Mouse (Mus musculus): ENCODE results near the gene Rpl23a. TPM values are rescaled to one million over a fixed set of nuclear protein-coding genes. Genes with fewer than 3 reads are reported as not detected.

Rpl23a gene
- 880 and 1,029 TPM in 2 replicates for polyA plus RNA-seq (2014; fragmentation: Nextera tagmentation; extraction: Ambion mirVana)

GRCm38 (mm10) chr11:78182961-78183844 is at the start of gene Rpl23a:
Gene Rpl23a, minus strand, starts transcription at chr11:78183584.
- Histone ChIP-seq H3K36me3 (replicated peaks; ENCODE audit: control insufficient read depth, insufficient read depth) (peaks cover 34% of the 10 kb centered on the region), H3K27me3 (ENCODE audit: control insufficient read depth, insufficient read depth, low read length) (no peaks in the 10 kb centered on the region), H3K4me1 (replicated peaks; ENCODE audit: control insufficient read depth, insufficient read depth, low read length) (peaks cover 31% of the 10 kb centered on the region), H3K27ac (peak within 1 kb of the TSS; percentile 96), H3K4me2 (replicated peaks) (peak within 1 kb of the TSS; percentile 79), H3K9me3 (ENCODE audit: control insufficient read depth, low read length) (no peaks in the 10 kb centered on the region), H3K9ac (peak within 1 kb of the TSS; percentile 86), H3K4me3 (replicated peaks; ENCODE audit: low read length) (peak within 1 kb of the TSS; percentile 79)
- ATAC-seq (ENCODE audit: low FRiP score) (peak; percentile 91), DNase-seq (ENCODE audit: low spot score) (peak; percentile 97)
- under 1% methylated on average over 38 of the region's 38 CpGs for WGBS

DNA sequence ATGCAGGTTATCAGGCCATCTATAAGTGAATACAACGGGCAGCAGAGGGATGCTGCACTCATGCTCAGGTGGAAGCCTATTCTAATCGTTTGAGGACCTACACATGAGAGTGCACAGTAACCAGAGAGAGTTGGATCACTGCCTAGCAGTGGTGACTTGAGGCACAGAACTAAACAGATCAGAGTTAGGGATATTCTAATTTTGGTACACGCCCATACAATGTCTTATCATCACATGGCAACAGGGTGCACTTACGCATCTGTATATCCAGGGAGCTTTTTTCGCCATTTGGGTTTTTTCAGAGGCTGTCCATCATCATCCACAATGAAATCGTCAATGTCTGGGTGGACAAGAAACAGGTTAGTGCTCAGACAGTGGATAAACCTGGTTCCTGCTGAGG is 48.1 kb upstream of the Rpl23a start:
- Histone ChIP-seq H3K27ac (no peak overlapping the region), H3K9me3 (ENCODE audit: control insufficient read depth, low read length) (no peaks in the 10 kb centered on the region), H3K36me3 (replicated peaks; ENCODE audit: control insufficient read depth, insufficient read depth) (peaks cover 93% of the 10 kb centered on the region), H3K9ac (no peak overlapping the region), H3K4me3 (replicated peaks; ENCODE audit: low read length) (no peak overlapping the region), H3K4me2 (replicated peaks) (no peak overlapping the region), H3K27me3 (ENCODE audit: control insufficient read depth, insufficient read depth, low read length) (no peaks in the 10 kb centered on the region), H3K4me1 (replicated peaks; ENCODE audit: control insufficient read depth, insufficient read depth, low read length) (no peaks in the 10 kb centered on the region)
- 96% methylated on average over 6 of the region's 6 CpGs for WGBS
- no peak for DNase-seq (ENCODE audit: low spot score)
- no peak for ATAC-seq (ENCODE audit: low FRiP score)

GRCm38 (mm10) chr11:78223586-78223985 is 40.2 kb upstream of the Rpl23a start:
- 92% methylated on average over 4 of the region's 4 CpGs for WGBS
- DNase-seq (ENCODE audit: low spot score): no peak

GRCm38 (mm10) chr11:78215709-78216317 is 32.4 kb upstream of the Rpl23a start:
- H3K4me3 ChIP-seq (replicated peaks; ENCODE audit: low read length): no peak overlapping the region
- H3K9ac ChIP-seq: no peak overlapping the region
- H3K4me2 ChIP-seq (replicated peaks): no peak overlapping the region
- peaks cover 100% of the 10 kb centered on the region for H3K36me3 ChIP-seq (replicated peaks; ENCODE audit: control insufficient read depth, insufficient read depth)
- H3K27ac ChIP-seq: no peak overlapping the region
- DNase-seq (ENCODE audit: low spot score) (no peak), ATAC-seq (ENCODE audit: low FRiP score) (peak; percentile 24; the same call in 1 of the 2 replicates)
- no peaks in the 10 kb centered on the region for H3K4me1 ChIP-seq (replicated peaks; ENCODE audit: control insufficient read depth, insufficient read depth, low read length)
- H3K27me3 ChIP-seq (ENCODE audit: control insufficient read depth, insufficient read depth, low read length): no peaks in the 10 kb centered on the region
- 85% methylated on average over 11 of the region's 11 CpGs for WGBS
- no peaks in the 10 kb centered on the region for H3K9me3 ChIP-seq (ENCODE audit: control insufficient read depth, low read length)

More at GRCm38 (mm10) chr11:78223586-78223985, 40.2 kb upstream of the Rpl23a start:
- no peaks in the 10 kb centered on the region for H3K27me3 ChIP-seq (ENCODE audit: control insufficient read depth, insufficient read depth, low read length)
- no peak for ATAC-seq (ENCODE audit: low FRiP score)
- H3K27ac ChIP-seq: no peak overlapping the region
- H3K9me3 ChIP-seq (ENCODE audit: control insufficient read depth, low read length): no peaks in the 10 kb centered on the region
- H3K9ac ChIP-seq: no peak overlapping the region
- no peak overlapping the region for H3K4me3 ChIP-seq (replicated peaks; ENCODE audit: low read length)
- H3K4me1 ChIP-seq (replicated peaks; ENCODE audit: control insufficient read depth, insufficient read depth, low read length): no peaks in the 10 kb centered on the region
- peaks cover 98% of the 10 kb centered on the region for H3K36me3 ChIP-seq (replicated peaks; ENCODE audit: control insufficient read depth, insufficient read depth)
- H3K4me2 ChIP-seq (replicated peaks): no peak overlapping the region

GRCm38 (mm10) chr11:78213086-78213817 is 29.9 kb upstream of the Rpl23a start:
- Histone ChIP-seq H3K27ac (no peak overlapping the region), H3K36me3 (replicated peaks; ENCODE audit: control insufficient read depth, insufficient read depth) (peaks cover 100% of the 10 kb centered on the region), H3K4me2 (replicated peaks) (no peak overlapping the region), H3K4me1 (replicated peaks; ENCODE audit: control insufficient read depth, insufficient read depth, low read length) (no peaks in the 10 kb centered on the region), H3K9me3 (ENCODE audit: control insufficient read depth, low read length) (no peaks in the 10 kb centered on the region), H3K4me3 (replicated peaks; ENCODE audit: low read length) (no peak overlapping the region), H3K27me3 (ENCODE audit: control insufficient read depth, insufficient read depth, low read length) (no peaks in the 10 kb centered on the region), H3K9ac (no peak overlapping the region)
- WGBS: 93% methylated on average over 14 of the region's 14 CpGs
- no peak for DNase-seq (ENCODE audit: low spot score)
- no peak for ATAC-seq (ENCODE audit: low FRiP score)

GRCm38 (mm10) chr11:78211513-78211912 is 28.1 kb upstream of the Rpl23a start:
- ATAC-seq (ENCODE audit: low FRiP score) (no peak), DNase-seq (ENCODE audit: low spot score) (no peak)
- H3K4me2 ChIP-seq (replicated peaks): no peak overlapping the region
- no peak overlapping the region for H3K4me3 ChIP-seq (replicated peaks; ENCODE audit: low read length)
- no peaks in the 10 kb centered on the region for H3K4me1 ChIP-seq (replicated peaks; ENCODE audit: control insufficient read depth, insufficient read depth, low read length)
- H3K27ac ChIP-seq: no peak overlapping the region
- H3K27me3 ChIP-seq (ENCODE audit: control insufficient read depth, insufficient read depth, low read length): no peaks in the 10 kb centered on the region
- H3K9me3 ChIP-seq (ENCODE audit: control insufficient read depth, low read length): no peaks in the 10 kb centered on the region
- 91% methylated on average over 5 of the region's 5 CpGs for WGBS
- H3K9ac ChIP-seq: no peak overlapping the region
- H3K36me3 ChIP-seq (replicated peaks; ENCODE audit: control insufficient read depth, insufficient read depth): peaks cover 100% of the 10 kb centered on the region

GRCm38 (mm10) chr11:78210615-78211014 is 27.2 kb upstream of the Rpl23a start:
- no peak for DNase-seq (ENCODE audit: low spot score)
- Histone ChIP-seq H3K36me3 (replicated peaks; ENCODE audit: control insufficient read depth, insufficient read depth) (peaks cover 100% of the 10 kb centered on the region), H3K27ac (no peak overlapping the region), H3K4me3 (replicated peaks; ENCODE audit: low read length) (no peak overlapping the region), H3K4me1 (replicated peaks; ENCODE audit: control insufficient read depth, insufficient read depth, low read length) (no peaks in the 10 kb centered on the region), H3K9ac (no peak overlapping the region), H3K9me3 (ENCODE audit: control insufficient read depth, low read length) (no peaks in the 10 kb centered on the region), H3K27me3 (ENCODE audit: control insufficient read depth, insufficient read depth, low read length) (no peaks in the 10 kb centered on the region), H3K4me2 (replicated peaks) (no peak overlapping the region)
- 72% methylated on average over 7 of the region's 7 CpGs for WGBS
- ATAC-seq (ENCODE audit: low FRiP score): no peak

DNA sequence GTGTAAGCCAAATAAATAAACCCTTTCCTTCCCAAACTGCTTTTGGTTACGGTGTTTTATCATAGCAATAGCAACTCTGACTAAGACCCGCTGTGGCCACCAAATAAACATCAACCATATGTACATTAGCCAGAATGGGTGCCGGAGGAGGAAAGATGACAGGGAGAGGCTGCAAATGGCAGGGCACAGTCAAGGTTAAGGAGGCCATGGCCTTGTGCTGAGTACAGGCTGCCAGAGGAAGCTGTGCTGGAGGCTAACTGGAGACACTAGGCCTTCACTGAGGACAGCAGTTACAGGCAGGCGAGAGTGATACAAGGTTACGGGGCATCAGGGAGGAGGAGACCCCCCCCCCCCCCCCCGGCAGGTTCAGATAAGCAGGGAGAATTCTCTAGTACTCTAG is 26.5 kb upstream of the Rpl23a start:
- Histone ChIP-seq H3K27ac (no peak overlapping the region), H3K36me3 (replicated peaks; ENCODE audit: control insufficient read depth, insufficient read depth) (peaks cover 100% of the 10 kb centered on the region), H3K4me1 (replicated peaks; ENCODE audit: control insufficient read depth, insufficient read depth, low read length) (no peaks in the 10 kb centered on the region), H3K4me3 (replicated peaks; ENCODE audit: low read length) (no peak overlapping the region), H3K27me3 (ENCODE audit: control insufficient read depth, insufficient read depth, low read length) (no peaks in the 10 kb centered on the region), H3K9ac (no peak overlapping the region), H3K4me2 (replicated peaks) (no peak overlapping the region), H3K9me3 (ENCODE audit: control insufficient read depth, low read length) (no peaks in the 10 kb centered on the region)
- 95% methylated on average over 6 of the region's 6 CpGs for WGBS
- ATAC-seq (ENCODE audit: low FRiP score): no peak
- no peak for DNase-seq (ENCODE audit: low spot score)

DNA sequence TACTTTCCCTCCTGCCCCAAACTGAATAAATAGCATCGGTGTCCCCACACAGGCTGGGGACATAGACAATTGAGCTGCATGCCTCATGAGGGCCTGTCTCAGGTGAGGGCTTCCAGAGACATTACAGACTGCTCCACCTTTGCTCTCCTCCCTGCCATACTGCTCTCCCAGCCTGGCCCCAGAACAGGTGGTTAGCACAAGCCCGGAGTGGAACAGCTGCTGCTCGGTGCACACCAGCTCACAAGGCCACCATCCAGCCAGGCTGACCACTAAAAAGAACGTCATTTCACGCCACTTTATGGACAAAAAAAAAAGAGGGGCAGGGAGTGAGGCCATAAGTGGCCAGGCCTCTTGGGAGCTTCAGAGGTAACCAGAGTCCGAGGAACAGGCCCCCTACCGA is 23.8 kb upstream of the Rpl23a start:
- 78% methylated on average over 7 of the region's 7 CpGs for WGBS
- H3K4me2 ChIP-seq (replicated peaks): no peak overlapping the region
- no peaks in the 10 kb centered on the region for H3K9me3 ChIP-seq (ENCODE audit: control insufficient read depth, low read length)
- H3K4me1 ChIP-seq (replicated peaks; ENCODE audit: control insufficient read depth, insufficient read depth, low read length): no peaks in the 10 kb centered on the region
- peaks cover 86% of the 10 kb centered on the region for H3K36me3 ChIP-seq (replicated peaks; ENCODE audit: control insufficient read depth, insufficient read depth)
- no peak for DNase-seq (ENCODE audit: low spot score)
- H3K4me3 ChIP-seq (replicated peaks; ENCODE audit: low read length): no peak overlapping the region
- H3K9ac ChIP-seq: no peak overlapping the region
- no peak overlapping the region for H3K27ac ChIP-seq
- H3K27me3 ChIP-seq (ENCODE audit: control insufficient read depth, insufficient read depth, low read length): no peaks in the 10 kb centered on the region
- no peak for ATAC-seq (ENCODE audit: low FRiP score)
